Mouse (Mus musculus) kidney, postnatal 0 days (tissue): ENCODE measurements around the gene Mrpl17. TPM values are rescaled to one million over a fixed set of nuclear protein-coding genes. Genes with fewer than 3 reads are reported as not detected.

Experiments used
- ATAC-seq: fragments of 200-750 bp; cut with Nextera tagmentation; replicated peaks from 2 replicates; pipeline ENCODE4 v1.8.0; 2017; ENCODE audit warnings: low read depth, moderate number of reproducible peaks, moderate TSS enrichment, moderate library complexity; ENCODE audit not compliant: low FRiP score
- DNase-seq: peaks from one replicate; pipeline ENCODE4 v3.0.0-alpha.2; 2016; ENCODE audit warnings: low spot score
- H3K27ac ChIP-seq: fragments of 300-500 bp; sonication (generic); 2 replicates; pipeline ENCODE4 v1.5.1; 2014; ENCODE audit warnings: mild to moderate bottlenecking
- H3K27me3 ChIP-seq: fragments of 300-500 bp; sonication (generic); 2 replicates; pipeline ENCODE4 v1.6.1; 2014; ENCODE audit warnings: low read length, mixed read lengths; ENCODE audit not compliant: insufficient read depth
- H3K36me3 ChIP-seq: fragments of 300-500 bp; sonication (generic); 2 replicates; pipeline ENCODE4 v1.6.1; 2014; ENCODE audit warnings: low read length, mixed read lengths; ENCODE audit not compliant: insufficient read depth
- H3K4me1 ChIP-seq: fragments of 300-500 bp; sonication (generic); replicated peaks from 2 replicates; pipeline ENCODE4 v1.6.1; 2014; ENCODE audit warnings: antibody characterized with exemption, low read length, mixed read lengths; ENCODE audit not compliant: insufficient read depth
- H3K4me2 ChIP-seq: fragments of 300-500 bp; sonication (generic); 2 replicates; pipeline ENCODE4 v1.6.1; 2014; ENCODE audit warnings: mild to moderate bottlenecking, low read length, moderate library complexity, mixed read lengths
- H3K4me3 ChIP-seq: fragments of 300-500 bp; sonication (generic); replicated peaks from 2 replicates; pipeline ENCODE4 v1.5.1; 2014; ENCODE audit warnings: low read depth, low read length
- H3K9ac ChIP-seq: fragments of 300-500 bp; sonication (generic); 2 replicates; pipeline ENCODE4 v1.6.1; 2014; ENCODE audit warnings: low read depth, low read length
- H3K9me3 ChIP-seq: fragments of 300-500 bp; sonication (generic); replicated peaks from 2 replicates; pipeline ENCODE4 v1.6.1; 2016; ENCODE audit warnings: low read length, inconsistent platforms, mixed read lengths
- CTCF ChIP-seq: IDR thresholded peaks from 2 replicates; pipeline ENCODE4 v1.5.1; 2016; ENCODE audit warnings: antibody characterized with exemption, low read depth, mild to moderate bottlenecking, moderate library complexity
- WGBS: fragments of 180-500 bp; shearing (Covaris S2); extraction: QIAGEN DNeasy Blood & Tissue Kit; methylation state at CpG from one replicate; pipeline ENCODE4 v1.1.7; 2014; 5-methylcytosine and 5-hydroxymethylcytosine counted together
- polyA plus RNA-seq: library from polyadenylated mRNA; unstranded; fragments of >200 nt; fragmentation: Nextera tagmentation; extraction: Ambion mirVana; gene quantifications from 2 replicates; pipeline ENCODE4 v1.2.1, GENCODE M21; 2015

Mrpl17 gene
- polyA plus RNA-seq, 1 experiment from 2014 or later, result 415 TPM

- WGBS, result 14% methylated on average over 13 of the region's 13 CpGs
- Histone ChIP-seq H3K4me1 (peaks cover 36% of the 10 kb centered on the region), H3K9me3 (no peaks in the 10 kb centered on the region), H3K36me3 (0 out of 2 replicates have a peak, but pooled peaks cover 4% of the 10 kb centered on the region), H3K9ac (0 out of 2 replicates have a peak overlapping the region, but pooled peaks have one; percentile 23), H3K27ac (peak overlapping the region; percentile 87), H3K4me3 (peak overlapping the region; percentile 1; the same call in 1 of the 2 replicates), H3K4me2 (peak overlapping the region; percentile 35), H3K27me3 (no peaks in the 10 kb centered on the region)
- ATAC-seq (peak; percentile 74), DNase-seq (peak; percentile 87)
- TF ChIP-seq CTCF, result no peak
Measured at GRCm38 (mm10) chr7:105777797-105778552, 32.9 kb downstream of the Mrpl17 start.

GRCm38 (mm10) chr7:105777316-105777715, 33.6 kb downstream of the Mrpl17 start:
- TF ChIP-seq CTCF, result no peak
- no peak overlapping the region for H3K9ac ChIP-seq
- peaks cover 9% of the 10 kb centered on the region; the same call in 1 of the 2 replicates for H3K36me3 ChIP-seq
- no peak overlapping the region for H3K4me3 ChIP-seq
- no peaks in the 10 kb centered on the region for H3K27me3 ChIP-seq
- ATAC-seq (no peak), DNase-seq (no peak)
- peak overlapping the region; percentile 87 for H3K27ac ChIP-seq
- H3K4me2 ChIP-seq, result peak overlapping the region; percentile 35
- WGBS, result 89% methylated on average over 1 of the region's 1 CpGs
- no peaks in the 10 kb centered on the region for H3K9me3 ChIP-seq
- peaks cover 36% of the 10 kb centered on the region for H3K4me1 ChIP-seq

GRCm38 (mm10) chr7:105776026-105776425, 34.9 kb downstream of the Mrpl17 start:
- H3K27me3 ChIP-seq, result no peaks in the 10 kb centered on the region

GRCm38 (mm10) chr7:105774661-105775060, 36.2 kb downstream of the Mrpl17 start:
- H3K4me1 ChIP-seq, result peaks cover 36% of the 10 kb centered on the region
- 16% methylated on average over 8 of the region's 8 CpGs for WGBS
- peak; percentile 91 for DNase-seq
- peak; percentile 62 for ATAC-seq
- H3K9ac ChIP-seq, result no peak overlapping the region
- no peaks in the 10 kb centered on the region for H3K27me3 ChIP-seq
- H3K27ac ChIP-seq, result peak overlapping the region; percentile 51
- no peak for TF ChIP-seq CTCF
- H3K9me3 ChIP-seq, result no peaks in the 10 kb centered on the region
- no peak overlapping the region for H3K4me3 ChIP-seq
- peaks cover 13% of the 10 kb centered on the region; the same call in 1 of the 2 replicates for H3K36me3 ChIP-seq
- H3K4me2 ChIP-seq, result 0 out of 2 replicates have a peak overlapping the region, but pooled peaks have one; percentile 9

More at GRCm38 (mm10) chr7:105776026-105776425, 34.9 kb downstream of the Mrpl17 start:
- H3K36me3 ChIP-seq, result peaks cover 13% of the 10 kb centered on the region; the same call in 1 of the 2 replicates
- H3K4me2 ChIP-seq, result no peak overlapping the region
- no peak for TF ChIP-seq CTCF
- no peak overlapping the region for H3K4me3 ChIP-seq
- peaks cover 36% of the 10 kb centered on the region for H3K4me1 ChIP-seq
- no peak overlapping the region for H3K27ac ChIP-seq
- no peak for ATAC-seq
- no peaks in the 10 kb centered on the region for H3K9me3 ChIP-seq
- no peak overlapping the region for H3K9ac ChIP-seq
- 76% methylated on average over 2 of the region's 2 CpGs for WGBS
- DNase-seq, result no peak

- no peak for TF ChIP-seq CTCF
- no peaks in the 10 kb centered on the region for H3K27me3 ChIP-seq
- ATAC-seq (no peak), DNase-seq (no peak)
- H3K4me2 ChIP-seq, result no peak overlapping the region
- H3K36me3 ChIP-seq, result peaks cover 13% of the 10 kb centered on the region; the same call in 1 of the 2 replicates
- no peak overlapping the region for H3K4me3 ChIP-seq
- H3K9me3 ChIP-seq, result no peaks in the 10 kb centered on the region
- 75% methylated on average over 5 of the region's 5 CpGs for WGBS
- no peak overlapping the region for H3K9ac ChIP-seq
- no peak overlapping the region for H3K27ac ChIP-seq
- peaks cover 22% of the 10 kb centered on the region for H3K4me1 ChIP-seq
Measured at GRCm38 (mm10) chr7:105773041-105773440, 37.9 kb downstream of the Mrpl17 start.

GRCm38 (mm10) chr7:105772331-105772730, 38.6 kb downstream of the Mrpl17 start:
- Histone ChIP-seq H3K9ac (no peak overlapping the region), H3K27me3 (no peaks in the 10 kb centered on the region), H3K36me3 (peaks cover 13% of the 10 kb centered on the region; the same call in 1 of the 2 replicates), H3K4me1 (peaks cover 24% of the 10 kb centered on the region), H3K27ac (no peak overlapping the region), H3K4me3 (no peak overlapping the region), H3K9me3 (no peaks in the 10 kb centered on the region), H3K4me2 (no peak overlapping the region)
- TF ChIP-seq CTCF, result no peak
- no peak for ATAC-seq
- DNase-seq, result no peak
- 95% methylated on average over 15 of the region's 15 CpGs for WGBS
